ENCODE assay signal across 8 mouse cellular contexts in the genomic region with DNA sequence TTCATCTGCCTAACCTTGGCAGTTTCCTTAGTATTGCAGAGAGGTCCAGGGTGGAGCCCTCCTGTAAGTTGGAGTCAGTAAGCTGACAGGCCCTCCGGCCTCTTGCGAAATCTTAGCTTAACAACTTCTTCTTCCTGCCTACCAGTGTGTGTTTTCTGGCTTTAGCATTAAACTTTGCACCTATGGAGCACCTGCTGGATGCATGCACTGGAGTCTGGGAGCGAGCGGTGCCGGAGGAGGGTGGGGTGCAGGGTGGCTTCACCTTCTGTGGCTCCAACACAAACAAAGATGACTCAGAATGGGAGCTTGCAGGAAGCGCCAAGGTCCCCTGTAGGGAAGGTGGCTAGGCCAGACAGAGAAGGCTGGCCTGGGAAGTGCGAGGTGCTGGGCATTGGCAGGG. TPM values are rescaled to one million over a fixed set of nuclear protein-coding genes. Genes with fewer than 3 reads are reported as not detected.
DNase-seq lines count a peak whose midpoint lies in the region; ATAC-seq and TF ChIP-seq lines count a peak whose summit lies in the region.

No protein-coding gene starts in this region.

- no peak for TF ChIP-seq CTCF in layer of hippocampus, adult 2 months (conservative IDR thresholded peaks at IDR 0.05)

- H3K4me1 ChIP-seq in liver, embryonic 15.5 days (replicated peaks) = peaks cover 84% of the 10 kb centered on the region
- H3K4me1 ChIP-seq in stomach, embryonic 15.5 days = peaks cover 34% of the 10 kb centered on the region

- H3K9me3 ChIP-seq in liver, embryonic 15.5 days (replicated peaks) = no peaks in the 10 kb centered on the region
- H3K9me3 ChIP-seq in stomach, embryonic 15.5 days = no peaks in the 10 kb centered on the region

- WGBS in liver, embryonic 15.5 days (ENCODE audit: insufficient replicate concordance) = 57% methylated on average over 7 of the region's 7 CpGs
- WGBS in stomach, embryonic 15.5 days = 64% methylated on average over 7 of the region's 7 CpGs

- H3K27me3 ChIP-seq in liver, embryonic 15.5 days = no peaks in the 10 kb centered on the region
- no peaks in the 10 kb centered on the region for H3K27me3 ChIP-seq in stomach, embryonic 15.5 days (replicated peaks)

- H3K9ac ChIP-seq in liver, embryonic 15.5 days = no peak overlapping the region
- H3K9ac ChIP-seq in stomach, embryonic 15.5 days = no peak overlapping the region

- H3K27ac ChIP-seq in layer of hippocampus, adult 2 months = peak overlapping the region; percentile 46; the same call in 1 of the 2 replicates
- peak overlapping the region; percentile 65 for H3K27ac ChIP-seq in liver, embryonic 15.5 days (replicated peaks)
- peak overlapping the region; percentile 82 for H3K27ac ChIP-seq in stomach, embryonic 15.5 days

- H3K36me3 ChIP-seq in liver, embryonic 15.5 days (replicated peaks) = peaks cover 13% of the 10 kb centered on the region
- H3K36me3 ChIP-seq in stomach, embryonic 15.5 days = no peaks in the 10 kb centered on the region

- no peak overlapping the region for H3K4me3 ChIP-seq in layer of hippocampus, adult 2 months
- H3K4me3 ChIP-seq in liver, embryonic 15.5 days (replicated peaks) = no peak overlapping the region
- no peak overlapping the region for H3K4me3 ChIP-seq in stomach, embryonic 15.5 days (replicated peaks)

- peak overlapping the region; percentile 8; the same call in 1 of the 2 replicates for H3K4me2 ChIP-seq in liver, embryonic 15.5 days
- H3K4me2 ChIP-seq in stomach, embryonic 15.5 days = no peak overlapping the region

- no peak for DNase-seq in layer of hippocampus, adult 2 months (ENCODE audit: low spot score in 2 of 2)
- no peak for DNase-seq in layer of hippocampus, adult 18-20 months (ENCODE audit: low spot score in 2 of 2)
- DNase-seq in testis, postnatal 10 days (ENCODE audit: low spot score) = no peak
- DNase-seq in thymus, postnatal 0 days (ENCODE audit: low spot score) = no peak
- DNase-seq in embryo, embryonic 10.5 days (ENCODE audit: low spot score) = no peak

- peak; percentile 34; the same call in 1 of the 2 replicates for ATAC-seq in common myeloid progenitor, adult 5-6 weeks (replicated peaks; ENCODE audit: low read depth, poor library complexity, severe bottlenecking)
- peak; percentile 29; the same call in 1 of the 2 replicates for ATAC-seq in liver, embryonic 15.5 days (ENCODE audit: insufficient read depth)
- peak; percentile 67 for ATAC-seq in stomach, embryonic 15.5 days (ENCODE audit: insufficient read depth, low FRiP score, low read depth)

RNA-seq across cellular contexts. Expression of gene Cmip, which starts 23.6 kb away (rescaled TPM):
- total RNA-seq in layer of hippocampus, adult 2 months (2021) = 100 to 1,000 TPM; 269 to 286 TPM
- 100 to 1,000 TPM; 275 to 296 TPM for total RNA-seq in layer of hippocampus, adult 18-20 months (2021)
- 20.5 and 29.0 TPM in 2 replicates for total RNA-seq in common myeloid progenitor, adult 5-6 weeks (2017)
- polyA plus RNA-seq in liver, embryonic 15.5 days (2015; fragmentation: Nextera tagmentation; extraction: Ambion mirVana) = 11.5 and 15.7 TPM in 2 replicates
- 31.8 and 32.1 TPM in 2 replicates for polyA plus RNA-seq in stomach, embryonic 15.5 days (2015; fragmentation: Nextera tagmentation; extraction: Ambion mirVana)
- 31.9 and 39.9 TPM in 2 replicates for polyA plus RNA-seq in thymus, postnatal 0 days (2015; fragmentation: Nextera tagmentation; extraction: Ambion mirVana)
